Mouse (Mus musculus): ENCODE measurements around the gene Nrxn3.

Gene Nrxn3

GRCm38 (mm10) chr12:88816865-88817264 is 94.2 kb downstream of the Nrxn3 start:
- DNase-seq (ENCODE audit: low spot score), result no peak

- no peak for DNase-seq (ENCODE audit: low spot score)
Measured at GRCm38 (mm10) chr12:88818622-88819334, 96.1 kb downstream of the Nrxn3 start.

GRCm38 (mm10) chr12:88819335-88819709 is 96.6 kb downstream of the Nrxn3 start:
- DNase-seq (ENCODE audit: low spot score), result no peak

GRCm38 (mm10) chr12:88820131-88820530 is 97.5 kb downstream of the Nrxn3 start:
- DNase-seq (ENCODE audit: low spot score), result no peak

- DNase-seq (ENCODE audit: low spot score), result no peak
Measured at GRCm38 (mm10) chr12:88830851-88831250, 108.2 kb downstream of the Nrxn3 start.

- DNase-seq (ENCODE audit: low spot score), result peak; percentile 3
Measured at GRCm38 (mm10) chr12:88835821-88836220, 113.1 kb downstream of the Nrxn3 start.

GRCm38 (mm10) chr12:88839724-88840123 is 117.0 kb downstream of the Nrxn3 start:
- no peak for DNase-seq (ENCODE audit: low spot score)

GRCm38 (mm10) chr12:88841350-88841749 is 118.7 kb downstream of the Nrxn3 start:
- no peak for DNase-seq (ENCODE audit: low spot score)

- no peak for DNase-seq (ENCODE audit: low spot score)
Measured at GRCm38 (mm10) chr12:88850400-88851179, 127.9 kb downstream of the Nrxn3 start.

GRCm38 (mm10) chr12:88854039-88854438 is 131.4 kb downstream of the Nrxn3 start:
- no peak for DNase-seq (ENCODE audit: low spot score)

GRCm38 (mm10) chr12:88857701-88858100 is 135.0 kb downstream of the Nrxn3 start:
- no peak for DNase-seq (ENCODE audit: low spot score)

GRCm38 (mm10) chr12:88859456-88860345 is 137.0 kb downstream of the Nrxn3 start:
- no peak for DNase-seq (ENCODE audit: low spot score)

GRCm38 (mm10) chr12:88860397-88860796 is 137.7 kb downstream of the Nrxn3 start:
- DNase-seq (ENCODE audit: low spot score), result no peak

- DNase-seq (ENCODE audit: low spot score), result no peak
Measured at GRCm38 (mm10) chr12:88863069-88863468, 140.4 kb downstream of the Nrxn3 start.

GRCm38 (mm10) chr12:88868288-88868687 is 145.6 kb downstream of the Nrxn3 start:
- no peak for DNase-seq (ENCODE audit: low spot score)

GRCm38 (mm10) chr12:88897331-88897730 is 174.7 kb downstream of the Nrxn3 start:
- no peak for DNase-seq (ENCODE audit: low spot score)

- no peak for DNase-seq (ENCODE audit: low spot score)
Measured at GRCm38 (mm10) chr12:88900014-88900727, 177.5 kb downstream of the Nrxn3 start.

GRCm38 (mm10) chr12:88900728-88901080 is 178.0 kb downstream of the Nrxn3 start:
- DNase-seq (ENCODE audit: low spot score), result no peak

GRCm38 (mm10) chr12:88910761-88911160 is 188.1 kb downstream of the Nrxn3 start:
- no peak for DNase-seq (ENCODE audit: low spot score)

GRCm38 (mm10) chr12:88916752-88917151 is 194.1 kb downstream of the Nrxn3 start:
- DNase-seq (ENCODE audit: low spot score), result no peak

GRCm38 (mm10) chr12:88924896-88925295 is 202.2 kb downstream of the Nrxn3 start:
- DNase-seq (ENCODE audit: low spot score), result no peak

- no peak for DNase-seq (ENCODE audit: low spot score)
Measured at GRCm38 (mm10) chr12:88926306-88926705, 203.6 kb downstream of the Nrxn3 start.

Measured in yolk sac, embryonic 10.5 days (tissue).